Mouse (Mus musculus): Measurements from ENCODE around the gene Prpf3. TPM values are rescaled to one million over a fixed set of nuclear protein-coding genes. Genes with fewer than 3 reads are reported as not detected.
"Not testable (repeated sequence)": the region's sequence is repeated elsewhere in the genome, so short reads cannot be mapped to it uniquely, and the experiment has no call there.

The Prpf3 gene
- 10 to 100 TPM; 34.9 to 41.5 TPM for total RNA-seq (2021)

- intact Hi-C loops (cut with DNase I), result no loop called here
- DNase-seq, result peak; percentile 93
These were observed at the start of gene Prpf3 for GRCm38 (mm10) chr3:95855502-95856089. Prpf3 (minus strand) TSS chr3:95855885.

- intact Hi-C loops (cut with DNase I), result no loop called here
- no peak for DNase-seq
These were observed 48.9 kb upstream of the Prpf3 start, which contains the start of gene Car14 for GRCm38 (mm10) chr3:95904568-95904967. Car14 (minus strand) TSS chr3:95904691.

GRCm38 (mm10) chr3:95903753-95904502, 48.2 kb upstream of the Prpf3 start:
- DNase-seq, result no peak
- intact Hi-C loops (cut with DNase I), result no loop called here

- DNase-seq, result no peak
- intact Hi-C loops (cut with DNase I), result no loop called here
These were observed 47.0 kb upstream of the Prpf3 start for GRCm38 (mm10) chr3:95902643-95903042.

- intact Hi-C loops (cut with DNase I), result no loop called here
- DNase-seq, result no peak
These were observed 46.6 kb upstream of the Prpf3 start for GRCm38 (mm10) chr3:95902373-95902625.

- no peak for DNase-seq
- intact Hi-C loops (cut with DNase I), result no loop called here
These were observed 46.1 kb upstream of the Prpf3 start for GRCm38 (mm10) chr3:95901616-95902372.

- intact Hi-C loops (cut with DNase I), result no loop called here
- no peak for DNase-seq
These were observed 44.3 kb upstream of the Prpf3 start for GRCm38 (mm10) chr3:95899800-95900524.

GRCm38 (mm10) chr3:95895501-95895900, 39.8 kb upstream of the Prpf3 start:
- intact Hi-C loops (cut with DNase I); DNase-seq: not testable (repeated sequence)

GRCm38 (mm10) chr3:95894317-95895160, 38.9 kb upstream of the Prpf3 start:
- DNase-seq, result peak; percentile 56
- intact Hi-C loops (cut with DNase I), result no loop called here

GRCm38 (mm10) chr3:95893606-95894316, 38.1 kb upstream of the Prpf3 start, which contains the start of gene Aph1a:
Aph1a (plus strand) TSS chr3:95893969.
- DNase-seq, result peak; percentile 97
- intact Hi-C loops (cut with DNase I), result not testable (repeated sequence)

- intact Hi-C loops (cut with DNase I), result no loop called here
- no peak for DNase-seq
These were observed 37.4 kb upstream of the Prpf3 start for GRCm38 (mm10) chr3:95893126-95893525.

GRCm38 (mm10) chr3:95892066-95893052, 36.7 kb upstream of the Prpf3 start:
- intact Hi-C loops (cut with DNase I), result no loop called here
- DNase-seq, result no peak

GRCm38 (mm10) chr3:95891211-95892065, 35.8 kb upstream of the Prpf3 start, which contains the start of gene BC028528:
BC028528 (minus strand) TSS chr3:95892005.
- intact Hi-C loops (cut with DNase I), result no loop called here
- no peak for DNase-seq

- no peak for DNase-seq
- intact Hi-C loops (cut with DNase I), result no loop called here
These were observed 34.0 kb upstream of the Prpf3 start for GRCm38 (mm10) chr3:95889664-95890063.

- intact Hi-C loops (cut with DNase I), result no loop called here
- no peak for DNase-seq
These were observed 31.9 kb upstream of the Prpf3 start for GRCm38 (mm10) chr3:95887596-95887995.

GRCm38 (mm10) chr3:95884400-95884799, 28.7 kb upstream of the Prpf3 start:
- intact Hi-C loops (cut with DNase I), result no loop called here
- DNase-seq, result no peak

GRCm38 (mm10) chr3:95882816-95883425, 27.2 kb upstream of the Prpf3 start:
- peak; percentile 72 for DNase-seq
- intact Hi-C loops (cut with DNase I), result loop anchor here (1.0 kb wide), 1 partner anchor 24 kb away; no protein-coding TSS in a partner anchor
